Comparison of ENCODE assay signal across 22 mouse cellular contexts in genomic region chr9:41565784-41566183, GRCm38 (mm10).
DNase-seq lines count a peak whose midpoint lies in the region; ATAC-seq and TF ChIP-seq lines count a peak whose summit lies in the region.
"Had no signal": no experiment of that assay in that cellular context is flagged by ENCODE, and none has a peak within 500 bp of the region (broad histone marks: within the 10 kb centered on the region; RNA-seq: fewer than 3 reads in every experiment).

No protein-coding gene starts in this region.

- no peaks in the 10 kb centered on the region for H3K9me3 ChIP-seq in hindbrain, embryonic 12.5 days (replicated peaks)
- H3K9me3 ChIP-seq in hindbrain, embryonic 10.5 days, result no peaks in the 10 kb centered on the region
- H3K9me3 ChIP-seq in midbrain, embryonic 14.5 days (ENCODE audit: control insufficient read depth, low read length), result no peaks in the 10 kb centered on the region
- H3K9me3 ChIP-seq in midbrain, postnatal 0 days (ENCODE audit: low read length), result no peaks in the 10 kb centered on the region
- H3K9me3 ChIP-seq in hindbrain, embryonic 16.5 days (ENCODE audit: control insufficient read depth, low read length), result no peaks in the 10 kb centered on the region
- H3K9me3 ChIP-seq in neural tube, embryonic 15.5 days (replicated peaks), result no peaks in the 10 kb centered on the region
- H3K9me3 ChIP-seq: embryonic facial prominence, embryonic 10.5 days; forebrain, embryonic 10.5 days; heart, embryonic 13.5 days had no signal

- H3K4me3 ChIP-seq in hindbrain, embryonic 12.5 days, result no peak overlapping the region
- no peak overlapping the region for H3K4me3 ChIP-seq in hindbrain, embryonic 10.5 days
- H3K4me3 ChIP-seq in midbrain, embryonic 14.5 days (replicated peaks; ENCODE audit: low read depth, low read length), result no peak overlapping the region
- H3K4me3 ChIP-seq in midbrain, postnatal 0 days (ENCODE audit: low read depth, low read length), result no peak overlapping the region
- H3K4me3 ChIP-seq in hindbrain, embryonic 16.5 days (ENCODE audit: low read length), result no peak overlapping the region
- no peak overlapping the region for H3K4me3 ChIP-seq in neural tube, embryonic 15.5 days (replicated peaks)
- H3K4me3 ChIP-seq: embryonic facial prominence, embryonic 10.5 days; erythroblast, embryonic 14.5 days; forebrain, embryonic 10.5 days; gastrocnemius, adult 2 months; heart, embryonic 13.5 days had no signal

- peaks cover 2% of the 10 kb centered on the region; the same call in 1 of the 2 replicates for H3K36me3 ChIP-seq in hindbrain, embryonic 12.5 days
- H3K36me3 ChIP-seq in hindbrain, embryonic 10.5 days, result peaks cover 34% of the 10 kb centered on the region
- no peaks in the 10 kb centered on the region for H3K36me3 ChIP-seq in midbrain, embryonic 14.5 days (ENCODE audit: control insufficient read depth, insufficient read depth, low read length)
- H3K36me3 ChIP-seq in midbrain, postnatal 0 days (ENCODE audit: insufficient read depth, low read length), result no peaks in the 10 kb centered on the region
- H3K36me3 ChIP-seq in hindbrain, embryonic 16.5 days (ENCODE audit: control insufficient read depth, insufficient read depth, low read length), result no peaks in the 10 kb centered on the region
- H3K36me3 ChIP-seq in neural tube, embryonic 15.5 days, result peaks cover 3% of the 10 kb centered on the region; the same call in 1 of the 2 replicates
- H3K36me3 ChIP-seq: embryonic facial prominence, embryonic 10.5 days; forebrain, embryonic 10.5 days; heart, embryonic 13.5 days had no signal

- DNase-seq in hindbrain, embryonic 10.5 days (ENCODE audit: low spot score), result no peak
- DNase-seq in midbrain, embryonic 14.5 days, result no peak
- no peak for DNase-seq in midbrain, postnatal 0 days (ENCODE audit: low spot score)
- DNase-seq: adrenal gland, postnatal 14 days; cerebellum, adult 18-20 months; cerebellum, adult 9-11 months; cerebellum, postnatal 36 days; gastrocnemius, adult 2 months; gastrocnemius, postnatal 25 days; heart, postnatal 36 days had no signal

- no peaks in the 10 kb centered on the region for H3K27me3 ChIP-seq in hindbrain, embryonic 12.5 days
- no peaks in the 10 kb centered on the region for H3K27me3 ChIP-seq in hindbrain, embryonic 10.5 days (ENCODE audit: insufficient read depth, poor library complexity, severe bottlenecking)
- no peaks in the 10 kb centered on the region for H3K27me3 ChIP-seq in midbrain, embryonic 14.5 days (ENCODE audit: control insufficient read depth, insufficient read depth, low read length)
- H3K27me3 ChIP-seq in midbrain, postnatal 0 days (ENCODE audit: insufficient read depth, low read length), result no peaks in the 10 kb centered on the region
- no peaks in the 10 kb centered on the region for H3K27me3 ChIP-seq in hindbrain, embryonic 16.5 days (replicated peaks; ENCODE audit: control insufficient read depth, insufficient read depth, low read length)
- no peaks in the 10 kb centered on the region for H3K27me3 ChIP-seq in neural tube, embryonic 15.5 days (replicated peaks)
- H3K27me3 ChIP-seq: CH12.LX; heart, embryonic 13.5 days; Patski had no signal

- H3K4me1 ChIP-seq in hindbrain, embryonic 12.5 days, result no peaks in the 10 kb centered on the region
- no peaks in the 10 kb centered on the region for H3K4me1 ChIP-seq in hindbrain, embryonic 10.5 days (replicated peaks)
- no peaks in the 10 kb centered on the region for H3K4me1 ChIP-seq in midbrain, embryonic 14.5 days (ENCODE audit: control insufficient read depth, insufficient read depth, low read length)
- H3K4me1 ChIP-seq in midbrain, postnatal 0 days (ENCODE audit: insufficient read depth, low read length), result no peaks in the 10 kb centered on the region
- no peaks in the 10 kb centered on the region for H3K4me1 ChIP-seq in hindbrain, embryonic 16.5 days (ENCODE audit: control insufficient read depth, insufficient read depth, low read depth, low read length)
- H3K4me1 ChIP-seq in neural tube, embryonic 15.5 days, result no peaks in the 10 kb centered on the region
- H3K4me1 ChIP-seq: embryonic facial prominence, embryonic 10.5 days; heart, embryonic 13.5 days had no signal

- no peak overlapping the region for H3K9ac ChIP-seq in hindbrain, embryonic 12.5 days
- no peak overlapping the region for H3K9ac ChIP-seq in midbrain, embryonic 14.5 days (replicated peaks; ENCODE audit: low read length)
- H3K9ac ChIP-seq in midbrain, postnatal 0 days (replicated peaks; ENCODE audit: low read length, poor library complexity, severe bottlenecking), result no peak overlapping the region
- H3K9ac ChIP-seq in hindbrain, embryonic 16.5 days (ENCODE audit: low read depth, low read length), result no peak overlapping the region
- no peak overlapping the region for H3K9ac ChIP-seq in neural tube, embryonic 15.5 days (replicated peaks)
- H3K9ac ChIP-seq: heart, embryonic 13.5 days had no signal

- WGBS in hindbrain, embryonic 12.5 days, result 78% methylated on average over 7 of the region's 7 CpGs
- 87% methylated on average over 7 of the region's 7 CpGs for WGBS in hindbrain, embryonic 10.5 days
- 69% methylated on average over 7 of the region's 7 CpGs for WGBS in midbrain, embryonic 14.5 days
- WGBS in midbrain, postnatal 0 days, result 78% methylated on average over 7 of the region's 7 CpGs
- WGBS in hindbrain, embryonic 16.5 days, result 68% methylated on average over 7 of the region's 7 CpGs
- WGBS in neural tube, embryonic 15.5 days, result 34% methylated on average over 7 of the region's 7 CpGs

- no peak overlapping the region for H3K4me2 ChIP-seq in hindbrain, embryonic 12.5 days (replicated peaks)
- H3K4me2 ChIP-seq in midbrain, embryonic 14.5 days (ENCODE audit: low read length), result peak overlapping the region; percentile 0; the same call in 1 of the 2 replicates
- H3K4me2 ChIP-seq in midbrain, postnatal 0 days (ENCODE audit: low read depth, low read length, poor library complexity, severe bottlenecking), result no peak overlapping the region
- H3K4me2 ChIP-seq in hindbrain, embryonic 16.5 days (ENCODE audit: low read length), result peak overlapping the region; percentile 23; the same call in 1 of the 2 replicates
- peak overlapping the region; percentile 35 for H3K4me2 ChIP-seq in neural tube, embryonic 15.5 days
- H3K4me2 ChIP-seq: heart, embryonic 13.5 days had no signal

- TF ChIP-seq CTCF in midbrain, postnatal 0 days (IDR thresholded peaks at IDR 0.05), result no peak

- ATAC-seq in hindbrain, embryonic 12.5 days (ENCODE audit: low FRiP score), result 0 out of 2 replicates have a peak, but pooled peaks have one; percentile 38
- ATAC-seq in midbrain, embryonic 14.5 days (ENCODE audit: low FRiP score, low TSS enrichment), result no peak
- ATAC-seq in midbrain, postnatal 0 days (ENCODE audit: low FRiP score), result no peak
- ATAC-seq in hindbrain, embryonic 16.5 days, result no peak
- ATAC-seq in neural tube, embryonic 15.5 days (ENCODE audit: low FRiP score), result peak; percentile 28; the same call in 1 of the 2 replicates
- ATAC-seq in megakaryocyte progenitor cell, adult 5-6 weeks (replicated peaks; ENCODE audit: poor library complexity), result no peak
- ATAC-seq: activated CD4-positive, CD25-positive, alpha-beta regulatory T cell, adult 4 months; forebrain, embryonic 14.5 days; Patski had no signal

- H3K27ac ChIP-seq in hindbrain, embryonic 12.5 days, result no peak overlapping the region; the same call in 1 of the 2 replicates
- H3K27ac ChIP-seq in hindbrain, embryonic 10.5 days, result no peak overlapping the region
- H3K27ac ChIP-seq in midbrain, embryonic 14.5 days (replicated peaks; ENCODE audit: low read depth, low read length), result no peak overlapping the region
- no peak overlapping the region for H3K27ac ChIP-seq in midbrain, postnatal 0 days (ENCODE audit: low read depth, low read length)
- no peak overlapping the region for H3K27ac ChIP-seq in hindbrain, embryonic 16.5 days (ENCODE audit: low read depth, low read length)
- no peak overlapping the region for H3K27ac ChIP-seq in neural tube, embryonic 15.5 days (replicated peaks)
- H3K27ac ChIP-seq: embryonic facial prominence, embryonic 10.5 days; forebrain, embryonic 10.5 days; gastrocnemius, adult 2 months; heart, embryonic 13.5 days had no signal

Comparison
In these comparisons a context has a peak if more than half of its experiments do, and no peak if none do; other contexts are left out.
1. ATAC-seq: peak in hindbrain, embryonic 12.5 days (single experiment) and neural tube, embryonic 15.5 days (single experiment); none in midbrain, embryonic 14.5 days (single experiment), midbrain, postnatal 0 days (single experiment), hindbrain, embryonic 16.5 days (single experiment) and megakaryocyte progenitor cell, adult 5-6 weeks (single experiment).
2. H3K4me2 ChIP-seq: peak in midbrain, embryonic 14.5 days (single experiment), hindbrain, embryonic 16.5 days (single experiment) and neural tube, embryonic 15.5 days (single experiment); none in hindbrain, embryonic 12.5 days (single experiment) and midbrain, postnatal 0 days (single experiment).